Mouse (Mus musculus): ENCODE measurements at regions not wholly inside any gene's neighbourhood (a gene's known extent, or its start where the extent isn't known, plus 50 kb on each side); places are given as distances from the start of the nearest gene placed in this dataset.

DNA sequence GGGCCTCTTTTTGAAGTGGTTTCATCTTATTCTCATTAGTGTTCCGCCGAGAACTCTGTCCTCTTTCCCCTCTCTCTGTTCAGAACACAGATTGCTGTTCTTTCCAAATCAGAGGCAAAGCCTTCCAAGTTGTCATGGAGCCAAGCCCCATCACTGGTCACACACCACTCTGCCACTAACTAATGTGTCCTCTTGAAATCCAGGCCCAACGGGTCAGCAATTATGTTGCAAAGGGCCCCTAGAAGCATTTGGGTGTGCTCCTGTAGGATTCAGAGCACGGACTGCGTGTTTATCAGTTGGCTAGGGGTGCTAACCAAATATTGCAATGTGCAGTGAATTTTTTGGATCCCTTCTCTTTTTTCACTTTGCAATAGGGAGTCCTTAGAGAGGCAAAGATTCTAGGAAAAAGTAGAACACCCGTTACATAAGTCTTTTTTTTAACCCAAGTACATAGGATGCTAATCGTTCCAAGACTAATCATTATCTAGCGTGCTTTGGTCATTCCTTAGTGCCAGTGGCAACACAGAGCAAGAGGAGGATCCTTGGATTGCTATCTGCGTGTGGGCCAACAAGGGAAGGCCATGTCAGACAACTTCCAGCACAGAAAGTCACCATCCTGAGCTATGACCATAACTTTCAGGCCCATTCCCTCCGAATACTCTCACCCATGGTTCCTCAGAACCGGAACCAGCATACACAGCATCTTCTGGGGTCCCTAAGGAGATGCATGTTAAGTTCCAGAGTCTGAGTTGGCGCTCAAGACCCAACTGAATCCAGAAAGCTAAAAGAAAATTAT, 99.8 kb upstream of the Cd180 start:
- peak; percentile 30 to 45 for DNase-seq

GRCm38 (mm10) chr13:102594201-102594600, 99.2 kb upstream of the Cd180 start:
- no peak for DNase-seq

DNA sequence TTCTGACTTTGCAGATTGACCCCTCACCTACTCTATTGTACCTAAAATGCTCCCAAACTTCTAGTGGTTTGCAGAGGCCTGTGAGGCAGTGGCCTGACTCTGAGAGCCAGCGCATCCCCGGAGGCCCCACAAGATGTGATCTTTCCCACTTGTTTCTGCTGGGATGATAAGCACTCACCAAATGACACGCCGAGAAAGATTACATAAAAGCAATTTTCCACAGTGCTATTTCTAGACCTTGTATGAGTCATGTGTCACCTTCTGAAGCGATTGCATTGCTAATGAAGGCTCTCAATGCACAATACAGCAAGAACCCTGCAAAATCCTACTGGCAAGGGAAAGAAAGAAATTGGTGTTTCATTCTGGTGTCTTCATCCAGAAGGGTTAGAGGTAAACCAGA, 97.8 kb upstream of the Cd180 start:
- no peak for DNase-seq

GRCm38 (mm10) chr13:102596101-102596500, 97.3 kb upstream of the Cd180 start:
- no peak for DNase-seq

- DNase-seq: no peak
Measured at GRCm38 (mm10) chr13:102598181-102598580, 95.2 kb upstream of the Cd180 start.

GRCm38 (mm10) chr13:102599602-102600001, 93.8 kb upstream of the Cd180 start:
- no peak for DNase-seq

- no peak for DNase-seq
Measured at GRCm38 (mm10) chr13:102600026-102600425, 93.3 kb upstream of the Cd180 start.

DNA sequence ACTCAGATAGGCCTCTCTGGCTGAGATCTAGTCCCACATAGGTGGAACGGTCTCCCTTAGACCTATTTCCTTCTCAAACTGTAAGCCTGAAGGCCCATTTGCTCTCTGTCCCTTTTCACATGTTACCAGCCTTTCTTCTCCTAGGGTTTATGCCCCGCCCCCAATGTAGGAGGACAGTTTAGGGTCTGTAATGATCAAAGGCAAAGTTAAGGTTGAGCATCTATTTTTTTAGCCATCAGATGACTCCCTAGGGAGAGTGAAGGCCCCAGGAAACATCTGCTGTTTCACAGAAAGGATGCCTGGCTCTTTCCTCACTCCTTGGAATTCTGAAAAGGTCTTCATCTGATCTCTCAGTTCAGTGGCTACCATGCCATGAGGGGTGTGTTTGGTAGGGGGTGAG, 68.9 kb upstream of the Cd180 start:
- DNase-seq: peak in 1 of 2 experiments; percentile 9

- peak; percentile 54 to 65 for DNase-seq
Measured at GRCm38 (mm10) chr13:102625171-102625835, 68.1 kb upstream of the Cd180 start.

DNA sequence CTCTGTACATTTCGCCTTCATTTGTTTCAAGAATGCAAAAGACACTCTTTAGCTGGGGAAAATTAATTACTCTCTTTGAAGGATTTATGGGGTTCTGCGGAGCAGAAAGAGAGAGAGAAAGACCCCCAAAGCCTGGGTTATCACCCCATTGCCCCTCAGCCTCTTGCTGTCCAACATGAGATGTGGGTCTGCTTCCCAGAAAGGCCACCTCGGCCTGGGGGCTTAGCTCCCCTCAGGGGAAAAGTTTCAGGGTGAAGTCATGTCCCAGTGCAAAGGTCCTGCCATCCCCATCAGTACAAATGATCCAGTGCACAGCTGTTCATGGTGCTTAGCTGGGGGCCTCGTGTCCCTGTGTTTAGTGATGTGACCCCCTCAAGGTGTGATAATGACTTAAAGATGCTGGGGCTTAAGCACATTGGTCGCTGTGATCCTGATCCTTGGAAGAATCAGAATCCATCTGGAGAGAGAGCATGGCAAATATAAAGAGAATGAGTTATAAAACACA, 67.5 kb upstream of the Cd180 start:
- DNase-seq: no peak

DNA sequence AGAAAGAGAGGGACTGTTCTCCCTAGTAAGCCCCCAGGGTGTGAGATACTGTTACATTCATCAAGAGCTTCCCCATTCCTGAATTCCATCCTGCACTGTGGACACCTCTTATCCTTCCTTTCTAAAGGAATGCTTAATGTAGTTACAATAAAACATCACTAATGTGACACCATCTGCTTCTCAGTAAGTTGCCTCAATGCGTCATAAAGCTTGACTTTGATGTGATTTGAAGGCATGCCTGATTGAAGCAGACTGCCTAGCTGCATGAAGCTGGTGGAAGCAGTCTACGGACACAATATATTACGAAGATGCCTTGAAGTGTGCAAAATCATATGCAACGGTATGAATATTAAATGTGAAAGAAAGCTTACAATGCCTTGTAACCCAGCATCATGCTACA, 65.6 kb upstream of the Cd180 start:
- DNase-seq: no peak

DNA sequence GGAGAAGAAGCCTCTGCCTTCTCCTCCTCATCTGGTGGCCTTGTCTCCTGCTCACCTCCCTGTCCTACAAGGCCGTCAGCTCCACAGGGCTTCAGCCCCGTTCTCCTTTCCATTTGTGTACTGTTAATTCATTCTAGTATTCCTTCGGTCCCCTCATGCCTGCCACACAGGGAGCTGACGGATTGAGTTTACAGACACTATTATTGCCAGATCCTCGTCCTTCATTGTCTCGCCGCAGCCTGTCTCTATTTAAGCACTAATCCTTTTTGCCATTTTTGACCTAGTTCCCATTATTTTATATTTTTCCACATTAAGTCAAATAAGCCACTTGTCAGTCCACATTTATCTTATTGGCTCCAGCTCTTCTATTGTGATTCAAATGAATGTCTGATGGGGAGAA, 64.2 kb upstream of the Cd180 start:
- no peak for DNase-seq

GRCm38 (mm10) chr13:102634236-102634957, 59.0 kb upstream of the Cd180 start:
- DNase-seq: no peak

- no peak for DNase-seq
Measured at GRCm38 (mm10) chr13:102636032-102636431, 57.3 kb upstream of the Cd180 start.

DNA sequence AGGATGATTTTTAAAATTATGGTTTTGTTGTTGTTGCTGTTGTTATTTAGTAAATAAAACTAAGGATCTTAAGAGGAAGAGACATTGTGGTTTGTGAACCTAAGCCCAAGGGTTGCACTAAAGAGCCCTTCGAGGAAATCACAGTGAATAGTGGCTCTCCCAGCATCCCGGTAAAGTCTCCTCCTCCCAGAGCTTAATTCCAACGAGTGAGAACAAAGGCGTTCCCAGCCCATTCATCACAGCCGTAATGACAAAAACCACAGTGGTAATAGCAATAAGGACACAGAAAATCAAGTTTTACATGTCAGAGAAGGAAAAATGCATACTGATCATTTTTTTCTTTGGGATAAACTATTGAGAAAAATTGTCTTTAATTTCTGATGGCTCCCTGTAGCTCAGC, 56.3 kb upstream of the Cd180 start:
- DNase-seq: no peak

GRCm38 (mm10) chr13:102639651-102640050, 53.7 kb upstream of the Cd180 start:
- no peak for DNase-seq

- no peak for DNase-seq
Measured at GRCm38 (mm10) chr13:102640171-102640570, 53.2 kb upstream of the Cd180 start.

Data from kidney, postnatal 4 days (tissue).